Mouse (Mus musculus) liver, embryonic 11.5 days (tissue): ENCODE results near the gene Dand5. TPM values are rescaled to one million over a fixed set of nuclear protein-coding genes. Genes with fewer than 3 reads are reported as not detected.

Experiments used
- ATAC-seq: fragments of 200-750 bp; cut with Nextera tagmentation; replicated peaks from 2 replicates; pipeline ENCODE4 v1.8.0; 2017; ENCODE audit warnings: moderate number of reproducible peaks, mild to moderate bottlenecking, moderate TSS enrichment, moderate library complexity; ENCODE audit not compliant: low FRiP score
- DNase-seq: peaks from one replicate; pipeline ENCODE4 v3.0.0-alpha.2; 2017; ENCODE audit warnings: low spot score
- H3K27ac ChIP-seq: fragments of 300-500 bp; sonication (generic); 2 replicates; pipeline ENCODE4 v1.5.1; 2014; ENCODE audit warnings: mild to moderate bottlenecking, low read depth, low read length, control low read depth
- H3K27me3 ChIP-seq: fragments of 300-500 bp; sonication (generic); replicated peaks from 2 replicates; pipeline ENCODE4 v1.6.1; 2014; ENCODE audit warnings: low read length, mixed read lengths; ENCODE audit not compliant: control insufficient read depth, insufficient read depth
- H3K36me3 ChIP-seq: fragments of 300-500 bp; sonication (generic); 2 replicates; pipeline ENCODE4 v1.6.1; 2014; ENCODE audit warnings: mild to moderate bottlenecking, low read length, moderate library complexity, mixed read lengths; ENCODE audit not compliant: control insufficient read depth, insufficient read depth
- H3K4me1 ChIP-seq: fragments of 300-500 bp; sonication (generic); replicated peaks from 2 replicates; pipeline ENCODE4 v1.6.1; 2014; ENCODE audit warnings: low read length, mixed read lengths; ENCODE audit not compliant: control insufficient read depth, insufficient read depth
- H3K4me2 ChIP-seq: fragments of 300-500 bp; sonication (generic); 2 replicates; pipeline ENCODE4 v1.6.1; 2014; ENCODE audit warnings: mild to moderate bottlenecking, control low read depth, moderate library complexity
- H3K4me3 ChIP-seq: fragments of 300-500 bp; sonication (generic); 2 replicates; pipeline ENCODE4 v1.5.1; 2014; ENCODE audit warnings: low read depth, low read length, control low read depth
- H3K9ac ChIP-seq: fragments of 300-500 bp; sonication (generic); 2 replicates; pipeline ENCODE4 v1.6.1; 2014; ENCODE audit warnings: low read depth, low read length, control low read depth
- H3K9me3 ChIP-seq: fragments of 300-500 bp; sonication (generic); 2 replicates; pipeline ENCODE4 v1.6.1; 2016; ENCODE audit warnings: low read length, inconsistent platforms, mixed read lengths; ENCODE audit not compliant: control insufficient read depth
- WGBS: fragments of 180-500 bp; shearing (Covaris S2); extraction: QIAGEN DNeasy Blood & Tissue Kit; methylation state at CpG from one replicate; pipeline ENCODE4 v1.1.7; 2014; 5-methylcytosine and 5-hydroxymethylcytosine counted together
- polyA plus RNA-seq: library from polyadenylated mRNA; unstranded; fragments of >200 nt; fragmentation: Nextera tagmentation; extraction: Ambion mirVana; gene quantifications from 2 replicates; pipeline ENCODE4 v1.2.1, GENCODE M21; 2014

Dand5 gene
- polyA plus RNA-seq, 1 experiment from 2014 or later: 4.5 TPM

- H3K27me3 ChIP-seq: no peaks in the 10 kb centered on the region
- H3K4me1 ChIP-seq: peaks cover 34% of the 10 kb centered on the region
- H3K4me3 ChIP-seq: peak overlapping the region; percentile 97
- DNase-seq (no peak), ATAC-seq (no peak)
- H3K36me3 ChIP-seq: peaks cover 46% of the 10 kb centered on the region
- H3K9me3 ChIP-seq: no peaks in the 10 kb centered on the region
- peak overlapping the region; percentile 95 for H3K4me2 ChIP-seq
- whole genome bisulfite sequencing: 14% methylated on average over 12 of the region's 12 CpGs
- H3K27ac ChIP-seq: peak overlapping the region; percentile 84
- H3K9ac ChIP-seq: peak overlapping the region; percentile 98
Measured at GRCm38 (mm10) chr8:84845355-84846093, 22.9 kb upstream of the Dand5 start.

- Histone ChIP-seq H3K36me3 (peaks cover 46% of the 10 kb centered on the region), H3K27ac (peak overlapping the region; percentile 32; the same call in 1 of the 2 replicates), H3K9me3 (no peaks in the 10 kb centered on the region), H3K4me1 (peaks cover 36% of the 10 kb centered on the region), H3K9ac (peak overlapping the region; percentile 98), H3K27me3 (no peaks in the 10 kb centered on the region), H3K4me2 (peak overlapping the region; percentile 95), H3K4me3 (peak overlapping the region; percentile 97)
- 89% methylated on average over 9 of the region's 9 CpGs for WGBS
- DNase-seq: no peak
- no peak for ATAC-seq
Measured at GRCm38 (mm10) chr8:84844397-84845070, 21.9 kb upstream of the Dand5 start.

GRCm38 (mm10) chr8:84841514-84841913 is 18.9 kb upstream of the Dand5 start:
- 71% methylated on average over 1 of the region's 1 CpGs for WGBS
- Histone ChIP-seq H3K4me1 (peaks cover 45% of the 10 kb centered on the region), H3K27ac (peak overlapping the region; percentile 49), H3K9me3 (no peaks in the 10 kb centered on the region), H3K36me3 (peaks cover 60% of the 10 kb centered on the region), H3K9ac (no peak overlapping the region), H3K4me2 (peak overlapping the region; percentile 27), H3K4me3 (peak overlapping the region; percentile 6; the same call in 1 of the 2 replicates), H3K27me3 (no peaks in the 10 kb centered on the region)
- no peak for ATAC-seq
- no peak for DNase-seq

GRCm38 (mm10) chr8:84840248-84840999 is 17.8 kb upstream of the Dand5 start, which contains the start of gene Rad23a:
Gene Rad23a, minus strand, starts transcription at chr8:84840665.
- WGBS: under 1% methylated on average over 55 of the region's 55 CpGs
- peaks cover 45% of the 10 kb centered on the region for H3K4me1 ChIP-seq
- ATAC-seq (peak; percentile 88), DNase-seq (peak; percentile 91)
- no peaks in the 10 kb centered on the region for H3K27me3 ChIP-seq
- peak within 1 kb of the TSS; percentile 67 for H3K4me2 ChIP-seq
- peak within 1 kb of the TSS; percentile 97 for H3K27ac ChIP-seq
- H3K4me3 ChIP-seq: peak within 1 kb of the TSS; percentile 95
- H3K36me3 ChIP-seq: peaks cover 59% of the 10 kb centered on the region
- H3K9ac ChIP-seq: peak within 1 kb of the TSS; percentile 94
- H3K9me3 ChIP-seq: no peaks in the 10 kb centered on the region

GRCm38 (mm10) chr8:84839875-84840247 is 17.2 kb upstream of the Dand5 start:
- no peaks in the 10 kb centered on the region for H3K27me3 ChIP-seq
- ATAC-seq (no peak), DNase-seq (no peak)
- H3K4me2 ChIP-seq: peak overlapping the region; percentile 67
- peaks cover 42% of the 10 kb centered on the region for H3K4me1 ChIP-seq
- peak overlapping the region; percentile 95 for H3K4me3 ChIP-seq
- H3K9ac ChIP-seq: peak overlapping the region; percentile 94
- peak overlapping the region; percentile 97 for H3K27ac ChIP-seq
- peaks cover 60% of the 10 kb centered on the region for H3K36me3 ChIP-seq
- WGBS: 4% methylated on average over 7 of the region's 7 CpGs
- H3K9me3 ChIP-seq: no peaks in the 10 kb centered on the region

GRCm38 (mm10) chr8:84839411-84839810 is 16.8 kb upstream of the Dand5 start:
- H3K4me3 ChIP-seq: peak overlapping the region; percentile 95
- peaks cover 42% of the 10 kb centered on the region for H3K4me1 ChIP-seq
- peak overlapping the region; percentile 97 for H3K27ac ChIP-seq
- ATAC-seq: no peak
- H3K36me3 ChIP-seq: peaks cover 60% of the 10 kb centered on the region
- DNase-seq: no peak
- H3K27me3 ChIP-seq: no peaks in the 10 kb centered on the region
- 89% methylated on average over 2 of the region's 2 CpGs for WGBS
- peak overlapping the region; percentile 67 for H3K4me2 ChIP-seq
- no peaks in the 10 kb centered on the region for H3K9me3 ChIP-seq
- H3K9ac ChIP-seq: peak overlapping the region; percentile 94

GRCm38 (mm10) chr8:84838513-84838912 is 15.9 kb upstream of the Dand5 start:
- H3K27ac ChIP-seq: peak overlapping the region; percentile 97
- no peaks in the 10 kb centered on the region for H3K27me3 ChIP-seq
- no peaks in the 10 kb centered on the region for H3K9me3 ChIP-seq
- peak overlapping the region; percentile 67 for H3K4me2 ChIP-seq
- H3K4me1 ChIP-seq: peaks cover 45% of the 10 kb centered on the region
- DNase-seq (no peak), ATAC-seq (peak; percentile 83)
- H3K9ac ChIP-seq: peak overlapping the region; percentile 41
- peaks cover 55% of the 10 kb centered on the region for H3K36me3 ChIP-seq
- peak overlapping the region; percentile 34 for H3K4me3 ChIP-seq
- WGBS: 64% methylated on average over 5 of the region's 5 CpGs

GRCm38 (mm10) chr8:84837912-84838470 is 15.4 kb upstream of the Dand5 start:
- H3K9me3 ChIP-seq: no peaks in the 10 kb centered on the region
- peak overlapping the region; percentile 54 for H3K27ac ChIP-seq
- ATAC-seq: no peak; the same call in 1 of the 2 replicates
- H3K27me3 ChIP-seq: no peaks in the 10 kb centered on the region
- no peak for DNase-seq
- peaks cover 50% of the 10 kb centered on the region for H3K36me3 ChIP-seq
- peak overlapping the region; percentile 67 for H3K4me2 ChIP-seq
- H3K4me3 ChIP-seq: peak overlapping the region; percentile 34
- peak overlapping the region; percentile 41 for H3K9ac ChIP-seq
- peaks cover 50% of the 10 kb centered on the region for H3K4me1 ChIP-seq
- WGBS: 79% methylated on average over 15 of the region's 15 CpGs
